Mouse (Mus musculus) midbrain, embryonic 13.5 days (tissue): Measurements from ENCODE around the gene Cdc20. TPM values are rescaled to one million over a fixed set of nuclear protein-coding genes. Genes with fewer than 3 reads are reported as not detected.

Experiments used
- ATAC-seq: fragments of 200-750 bp; cut with Nextera tagmentation; 2 replicates; pipeline ENCODE4 v1.8.0; 2017; ENCODE audit warnings: mild to moderate bottlenecking, moderate TSS enrichment, moderate library complexity
- H3K27ac ChIP-seq: fragments of 300-500 bp; sonication (generic); 2 replicates; pipeline ENCODE4 v1.5.1; 2015; ENCODE audit warnings: inconsistent platforms, mild to moderate bottlenecking, moderate library complexity
- H3K27me3 ChIP-seq: fragments of 300-500 bp; sonication (generic); 2 replicates; pipeline ENCODE4 v1.6.1; 2015; ENCODE audit warnings: mild to moderate bottlenecking, inconsistent platforms
- H3K36me3 ChIP-seq: fragments of 300-500 bp; sonication (generic); 2 replicates; pipeline ENCODE4 v1.6.1; 2015; ENCODE audit warnings: mild to moderate bottlenecking, inconsistent platforms
- H3K4me1 ChIP-seq: fragments of 300-500 bp; sonication (generic); replicated peaks from 2 replicates; pipeline ENCODE4 v1.6.1; 2015; ENCODE audit warnings: inconsistent platforms
- H3K4me2 ChIP-seq: fragments of 300-500 bp; sonication (generic); replicated peaks from 2 replicates; pipeline ENCODE4 v1.6.1; 2015; ENCODE audit warnings: moderate library complexity, mild to moderate bottlenecking, inconsistent platforms
- H3K4me3 ChIP-seq: fragments of 300-500 bp; sonication (generic); replicated peaks from 2 replicates; pipeline ENCODE4 v1.5.1; 2015; ENCODE audit warnings: mild to moderate bottlenecking, inconsistent platforms
- H3K9ac ChIP-seq: fragments of 300-500 bp; sonication (generic); replicated peaks from 2 replicates; pipeline ENCODE4 v1.6.1; 2015; ENCODE audit warnings: mild to moderate bottlenecking, inconsistent platforms
- H3K9me3 ChIP-seq: fragments of 300-500 bp; sonication (generic); 2 replicates; pipeline ENCODE4 v1.6.1; 2016; ENCODE audit warnings: mild to moderate bottlenecking, inconsistent platforms
- WGBS: fragments of 180-500 bp; shearing (Covaris S2); methylation state at CpG from one replicate; pipeline ENCODE4 v1.1.7; 2015; 5-methylcytosine and 5-hydroxymethylcytosine counted together
- polyA plus RNA-seq: library from polyadenylated mRNA; unstranded; fragments of >200 nt; fragmentation: Nextera tagmentation; extraction: Ambion mirVana; gene quantifications from 2 replicates; pipeline ENCODE4 v1.2.1, GENCODE M21; 2015

The Cdc20 gene
- polyA plus RNA-seq, 1 experiment from 2014 or later, result 105 TPM

GRCm38 (mm10) chr4:118383271-118383670 is 53.9 kb downstream of the Cdc20 start:
- H3K36me3 ChIP-seq, result peaks cover 97% of the 10 kb centered on the region
- WGBS, result 92% methylated on average over 7 of the region's 7 CpGs
- ATAC-seq, result no peak

More at GRCm38 (mm10) chr4:118383271-118383670, 53.9 kb downstream of the Cdc20 start:
- Histone ChIP-seq H3K9me3 (no peaks in the 10 kb centered on the region), H3K9ac (no peak overlapping the region), H3K4me1 (no peaks in the 10 kb centered on the region), H3K27ac (no peak overlapping the region), H3K27me3 (no peaks in the 10 kb centered on the region), H3K4me2 (no peak overlapping the region), H3K4me3 (no peak overlapping the region)

Other genes starting within 250 kb of the Cdc20 start
- gene Ptprf, start 145.9 kb downstream of the Cdc20 start, polyA plus RNA-seq, result 80.3 and 91.8 TPM in 2 replicates
- 11.0 and 11.4 TPM in 2 replicates for gene Szt2, start 28.1 kb downstream of the Cdc20 start, polyA plus RNA-seq
- gene Med8, start 28.0 kb downstream of the Cdc20 start, polyA plus RNA-seq, result 124 and 130 TPM in 2 replicates
- 25.8 and 25.9 TPM in 2 replicates for gene Elovl1, start 9.3 kb downstream of the Cdc20 start, polyA plus RNA-seq
- 0.19 TPM in 2 replicates for gene Mpl, start 20.2 kb upstream of the Cdc20 start, polyA plus RNA-seq
- gene Tie1, start 52.7 kb upstream of the Cdc20 start, polyA plus RNA-seq, result 13.7 and 14.4 TPM in 2 replicates
- 0.16 TPM in 1 of 2 replicates, not detected in the other for gene 2610528J11Rik, start 89.6 kb upstream of the Cdc20 start, polyA plus RNA-seq
- 0.22 TPM in 1 of 2 replicates, not detected in the other for gene Tmem125, start 106.7 kb upstream of the Cdc20 start, polyA plus RNA-seq
- 1.5 and 1.6 TPM in 2 replicates for gene Cfap57, start 183.4 kb upstream of the Cdc20 start, polyA plus RNA-seq
- 121 and 128 TPM in 2 replicates for gene Ebna1bp2, start 183.4 kb upstream of the Cdc20 start, polyA plus RNA-seq
- gene Olfr62, start 221.6 kb upstream of the Cdc20 start, polyA plus RNA-seq, result not detected in 2 replicates